Mouse (Mus musculus) MEL (cell line): ENCODE measurements at regions not wholly inside any gene's neighbourhood (a gene's known extent, or its start where the extent isn't known, plus 50 kb on each side); places are given as distances from the start of the nearest gene placed in this dataset.

Experiments
- BHLHE40 ChIP-seq: IDR thresholded peaks from 2 replicates; pipeline ENCODE4 v1.6.1; 2012; ENCODE audit warnings: low read depth, mild to moderate bottlenecking, inconsistent platforms, low read length, improper control_type of control experiment, borderline replicate concordance
- CHD2 ChIP-seq: IDR thresholded peaks from 2 replicates; pipeline ENCODE4 v1.6.1; 2011; ENCODE audit warnings: low read length, improper control_type of control experiment
- CTCF ChIP-seq, 3 experiments: IDR thresholded peaks in 2 of 3; conservative IDR thresholded peaks in 1 of 3; 2 replicates each; pipeline ENCODE4 v1.5.1; 2011 to 2012; ENCODE audit warnings: low read length in 3 of 3, low read depth in 2 of 3, mild to moderate bottlenecking in 2 of 3, improper control_type of control experiment in 1 of 3, inconsistent platforms in 1 of 3, mixed read lengths in 1 of 3, moderate library complexity in 1 of 3; ENCODE audit not compliant: control insufficient read depth in 1 of 3, insufficient read depth in 1 of 3, poor library complexity in 1 of 3, severe bottlenecking in 1 of 3
- ETS1 ChIP-seq: IDR thresholded peaks from 2 replicates; pipeline ENCODE4 v1.6.1; 2012; ENCODE audit warnings: low read depth, mild to moderate bottlenecking, inconsistent platforms, low read length, improper control_type of control experiment, moderate library complexity
- JUND ChIP-seq: IDR thresholded peaks from 2 replicates; pipeline ENCODE4 v1.6.1; 2011; ENCODE audit warnings: low read depth, mild to moderate bottlenecking, improper control_type of control experiment, low read length
- MAX ChIP-seq: IDR thresholded peaks from 2 replicates; pipeline ENCODE4 v1.6.1; 2011; ENCODE audit warnings: low read length, improper control_type of control experiment
- MXI1 ChIP-seq: IDR thresholded peaks from 2 replicates; pipeline ENCODE4 v1.6.1; 2011; ENCODE audit warnings: mild to moderate bottlenecking, low read depth, low read length, improper control_type of control experiment
- NRF1 ChIP-seq: IDR thresholded peaks from 2 replicates; pipeline ENCODE4 v1.6.1; 2014; ENCODE audit warnings: low read depth, mild to moderate bottlenecking, inconsistent platforms, low read length, improper control_type of control experiment, moderate library complexity; ENCODE audit not compliant: poor library complexity, insufficient read depth, severe bottlenecking
- POLR2A ChIP-seq, 2 experiments: IDR thresholded peaks; 2 replicates each; pipeline ENCODE4 v1.6.1; 2011 to 2012; ENCODE audit warnings: low read length in 2 of 2, mild to moderate bottlenecking in 2 of 2, control low read depth in 1 of 2, improper control_type of control experiment in 1 of 2, low read depth in 1 of 2, moderate library complexity in 1 of 2; ENCODE audit not compliant: control insufficient read depth in 1 of 2, insufficient read depth in 1 of 2, poor library complexity in 1 of 2
- POLR2AphosphoS2 ChIP-seq: IDR thresholded peaks from 2 replicates; pipeline ENCODE4 v1.6.1; 2011; ENCODE audit warnings: low read length, improper control_type of control experiment
- RCOR1 ChIP-seq: IDR thresholded peaks from 2 replicates; pipeline ENCODE4 v1.6.1; 2012; ENCODE audit warnings: low read depth, mild to moderate bottlenecking, inconsistent platforms, low read length, improper control_type of control experiment
- ZC3H11A ChIP-seq: IDR thresholded peaks from 2 replicates; pipeline ENCODE4 v1.6.1; 2012; ENCODE audit warnings: low read depth, mild to moderate bottlenecking, inconsistent platforms, low read length, improper control_type of control experiment
- ZKSCAN1 ChIP-seq: IDR thresholded peaks from 2 replicates; pipeline ENCODE4 v1.6.1; 2012; ENCODE audit warnings: low read depth, mild to moderate bottlenecking, inconsistent platforms, low read length, improper control_type of control experiment, moderate library complexity

DNA sequence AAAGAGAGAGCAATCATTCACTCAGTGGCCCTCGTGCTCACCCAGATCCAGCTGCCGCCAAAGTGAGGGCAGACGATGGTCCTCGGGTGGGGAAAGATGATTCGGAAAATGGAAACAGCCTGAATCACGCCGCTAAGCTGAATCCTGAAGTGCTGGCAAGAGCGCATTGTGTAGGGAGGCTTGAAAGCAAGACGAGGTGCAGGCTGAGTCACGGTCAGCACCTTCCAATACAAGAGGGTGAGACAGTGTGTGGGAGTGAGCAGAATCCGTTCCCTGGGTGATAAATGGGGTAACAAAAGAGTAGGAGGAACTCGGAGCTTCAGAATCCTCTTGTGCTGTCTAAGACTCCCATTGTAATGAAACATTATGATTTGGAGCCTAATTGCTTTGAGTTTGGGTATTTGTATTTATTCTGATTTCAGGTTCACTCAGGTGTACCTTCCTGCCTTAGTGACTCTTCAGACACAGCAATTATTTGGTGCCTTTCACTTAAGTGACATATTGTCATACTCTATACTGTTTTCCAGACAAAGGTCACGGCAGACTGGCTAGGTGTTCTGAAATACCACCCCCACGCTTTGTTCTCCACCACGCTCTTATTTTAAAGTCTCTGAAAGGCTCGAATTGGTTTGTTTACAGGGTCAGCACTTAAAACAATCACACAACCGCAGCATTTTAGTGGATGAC, 70.0 kb downstream of the Mbip start:
- no peak for TF ChIP-seq CHD2
- no peak for TF ChIP-seq CTCF (IDR thresholded peaks at IDR 0.05 in 2 of 3, conservative IDR thresholded peaks at IDR 0.05 in 1 of 3; ENCODE audit: control insufficient read depth in 1 of 3, insufficient read depth in 1 of 3, low read depth in 2 of 3, low read length in 3 of 3, poor library complexity in 1 of 3, severe bottlenecking in 1 of 3)
- no peak for TF ChIP-seq NRF1
- TF ChIP-seq ZC3H11A, result no peak
- TF ChIP-seq POLR2A (IDR thresholded peaks at IDR 0.05; ENCODE audit: control insufficient read depth in 1 of 2, insufficient read depth in 1 of 2, low read depth in 1 of 2, low read length in 2 of 2, poor library complexity in 1 of 2), result no peak
- no peak for TF ChIP-seq RCOR1
- TF ChIP-seq MAX, result no peak
- TF ChIP-seq JUND, result no peak
- no peak for TF ChIP-seq POLR2AphosphoS2
- TF ChIP-seq ZKSCAN1, result no peak
- no peak for TF ChIP-seq BHLHE40
- no peak for TF ChIP-seq ETS1
- no peak for TF ChIP-seq MXI1
